Mouse (Mus musculus): Measurements from ENCODE around the gene Cnot2. TPM values are rescaled to one million over a fixed set of nuclear protein-coding genes. Genes with fewer than 3 reads are reported as not detected.

Cnot2 gene
- polyA plus RNA-seq, 1 experiment from 2014 or later, result 100 TPM

- WGBS, result 92% methylated on average over 12 of the region's 12 CpGs
- Histone ChIP-seq H3K9ac (no peak overlapping the region), H3K27ac (replicated peaks) (no peak overlapping the region), H3K27me3 (no peaks in the 10 kb centered on the region), H3K36me3 (0 out of 2 replicates have a peak, but pooled peaks cover 10% of the 10 kb centered on the region), H3K4me2 (replicated peaks) (no peak overlapping the region), H3K4me1 (peaks cover 5% of the 10 kb centered on the region; the same call in 1 of the 2 replicates), H3K4me3 (replicated peaks) (no peak overlapping the region), H3K9me3 (replicated peaks) (no peaks in the 10 kb centered on the region; the same call in 1 of the 2 replicates)
- no peak for ATAC-seq (ENCODE audit: insufficient number of reproducible peaks, low FRiP score, low TSS enrichment, low read depth)
Measured at GRCm38 (mm10) chr10:116448166-116448565, 133.1 kb downstream of the Cnot2 start.

- ATAC-seq (ENCODE audit: insufficient number of reproducible peaks, low FRiP score, low TSS enrichment, low read depth), result no peak
- Histone ChIP-seq H3K9ac (no peak overlapping the region), H3K36me3 (0 out of 2 replicates have a peak, but pooled peaks cover 6% of the 10 kb centered on the region), H3K4me1 (peaks cover 5% of the 10 kb centered on the region; the same call in 1 of the 2 replicates), H3K4me3 (replicated peaks) (no peak overlapping the region), H3K9me3 (replicated peaks) (no peaks in the 10 kb centered on the region), H3K27ac (replicated peaks) (no peak overlapping the region), H3K27me3 (no peaks in the 10 kb centered on the region), H3K4me2 (replicated peaks) (no peak overlapping the region)
- WGBS, result 47% methylated on average over 9 of the region's 9 CpGs
Measured at GRCm38 (mm10) chr10:116447176-116447575, 134.1 kb downstream of the Cnot2 start.

GRCm38 (mm10) chr10:116446040-116446439 lies 135.3 kb downstream of the Cnot2 start:
- WGBS, result 87% methylated on average over 11 of the region's 12 CpGs
- H3K27ac ChIP-seq (replicated peaks), result no peak overlapping the region
- no peak for ATAC-seq (ENCODE audit: insufficient number of reproducible peaks, low FRiP score, low TSS enrichment, low read depth)

GRCm38 (mm10) chr10:116444826-116445225 lies 136.5 kb downstream of the Cnot2 start:
- Histone ChIP-seq H3K4me2 (replicated peaks) (no peak overlapping the region), H3K4me3 (replicated peaks) (no peak overlapping the region)

More at GRCm38 (mm10) chr10:116446040-116446439, 135.3 kb downstream of the Cnot2 start:
- H3K4me3 ChIP-seq (replicated peaks), result no peak overlapping the region
- no peaks in the 10 kb centered on the region for H3K9me3 ChIP-seq (replicated peaks)
- no peak overlapping the region for H3K9ac ChIP-seq
- no peak overlapping the region for H3K4me2 ChIP-seq (replicated peaks)
- peaks cover 5% of the 10 kb centered on the region; the same call in 1 of the 2 replicates for H3K4me1 ChIP-seq
- 0 out of 2 replicates have a peak, but pooled peaks cover 6% of the 10 kb centered on the region for H3K36me3 ChIP-seq
- H3K27me3 ChIP-seq, result no peaks in the 10 kb centered on the region

GRCm38 (mm10) chr10:116444371-116444770 lies 136.9 kb downstream of the Cnot2 start:
- peaks cover 5% of the 10 kb centered on the region; the same call in 1 of the 2 replicates for H3K4me1 ChIP-seq

More at GRCm38 (mm10) chr10:116444826-116445225, 136.5 kb downstream of the Cnot2 start:
- Histone ChIP-seq H3K9me3 (replicated peaks) (no peaks in the 10 kb centered on the region), H3K27ac (replicated peaks) (no peak overlapping the region), H3K4me1 (peaks cover 5% of the 10 kb centered on the region; the same call in 1 of the 2 replicates), H3K27me3 (no peaks in the 10 kb centered on the region), H3K9ac (no peak overlapping the region), H3K36me3 (0 out of 2 replicates have a peak, but pooled peaks cover 6% of the 10 kb centered on the region)
- 93% methylated on average over 8 of the region's 8 CpGs for WGBS
- ATAC-seq (ENCODE audit: insufficient number of reproducible peaks, low FRiP score, low TSS enrichment, low read depth), result no peak

GRCm38 (mm10) chr10:116440946-116441345 lies 140.4 kb downstream of the Cnot2 start:
- Histone ChIP-seq H3K27me3 (no peaks in the 10 kb centered on the region), H3K36me3 (0 out of 2 replicates have a peak, but pooled peaks cover 13% of the 10 kb centered on the region), H3K9me3 (replicated peaks) (0 out of 2 replicates have a peak, but pooled peaks cover 8% of the 10 kb centered on the region), H3K27ac (replicated peaks) (no peak overlapping the region), H3K4me1 (no peaks in the 10 kb centered on the region), H3K4me2 (replicated peaks) (no peak overlapping the region), H3K4me3 (replicated peaks) (no peak overlapping the region), H3K9ac (no peak overlapping the region)
- 0 out of 2 replicates have a peak, but pooled peaks have one; percentile 65 for ATAC-seq (ENCODE audit: insufficient number of reproducible peaks, low FRiP score, low TSS enrichment, low read depth)
- WGBS, result 89% methylated on average over 7 of the region's 7 CpGs

More at GRCm38 (mm10) chr10:116444371-116444770, 136.9 kb downstream of the Cnot2 start:
- H3K4me2 ChIP-seq (replicated peaks), result no peak overlapping the region
- H3K36me3 ChIP-seq, result 0 out of 2 replicates have a peak, but pooled peaks cover 6% of the 10 kb centered on the region
- no peaks in the 10 kb centered on the region for H3K9me3 ChIP-seq (replicated peaks)
- H3K4me3 ChIP-seq (replicated peaks), result no peak overlapping the region
- H3K27me3 ChIP-seq, result no peaks in the 10 kb centered on the region
- WGBS, result 92% methylated on average over 10 of the region's 10 CpGs
- H3K27ac ChIP-seq (replicated peaks), result no peak overlapping the region
- no peak overlapping the region for H3K9ac ChIP-seq
- ATAC-seq (ENCODE audit: insufficient number of reproducible peaks, low FRiP score, low TSS enrichment, low read depth), result no peak

GRCm38 (mm10) chr10:116440088-116440487 lies 141.2 kb downstream of the Cnot2 start:
- H3K27ac ChIP-seq (replicated peaks), result no peak overlapping the region
- no peak overlapping the region for H3K9ac ChIP-seq
- H3K4me1 ChIP-seq, result peaks cover 8% of the 10 kb centered on the region; the same call in 1 of the 2 replicates
- no peak for ATAC-seq (ENCODE audit: insufficient number of reproducible peaks, low FRiP score, low TSS enrichment, low read depth)
- H3K36me3 ChIP-seq, result 0 out of 2 replicates have a peak, but pooled peaks cover 11% of the 10 kb centered on the region
- no peak overlapping the region for H3K4me3 ChIP-seq (replicated peaks)
- no peak overlapping the region for H3K4me2 ChIP-seq (replicated peaks)
- WGBS, result 87% methylated on average over 10 of the region's 10 CpGs
- no peaks in the 10 kb centered on the region for H3K27me3 ChIP-seq
- 0 out of 2 replicates have a peak, but pooled peaks cover 8% of the 10 kb centered on the region for H3K9me3 ChIP-seq (replicated peaks)

- H3K9ac ChIP-seq, result no peak overlapping the region
- ATAC-seq (ENCODE audit: insufficient number of reproducible peaks, low FRiP score, low TSS enrichment, low read depth), result no peak
- H3K4me3 ChIP-seq (replicated peaks), result no peak overlapping the region
- H3K36me3 ChIP-seq, result 0 out of 2 replicates have a peak, but pooled peaks cover 7% of the 10 kb centered on the region
- H3K4me1 ChIP-seq, result peaks cover 10% of the 10 kb centered on the region; the same call in 1 of the 2 replicates
- WGBS, result 46% methylated on average over 12 of the region's 12 CpGs
- H3K4me2 ChIP-seq (replicated peaks), result no peak overlapping the region
- H3K27ac ChIP-seq (replicated peaks), result no peak overlapping the region
- 0 out of 2 replicates have a peak, but pooled peaks cover 8% of the 10 kb centered on the region for H3K9me3 ChIP-seq (replicated peaks)
- no peaks in the 10 kb centered on the region for H3K27me3 ChIP-seq
Measured at GRCm38 (mm10) chr10:116435455-116435854, 145.9 kb downstream of the Cnot2 start.

Small RNA genes lying within 50 kb of the gene (microRNA-seq; reads per million reads assigned to microRNA genes)
- not detected for gene Gm25190 (ENCODE audit: borderline number of aligned reads)

Other genes with a start within 250 kb of the Cnot2 start
- gene Kcnmb4, start 107.6 kb downstream of the Cnot2 start, polyA plus RNA-seq (2015; fragmentation: Nextera tagmentation; extraction: Ambion mirVana), result 9.8 and 11.4 TPM in 2 replicates